Comparison of ENCODE assay signal across 14 mouse cellular contexts in genomic region chr11:86944539-86944938, GRCm38 (mm10). TPM values are rescaled to one million over a fixed set of nuclear protein-coding genes. Genes with fewer than 3 reads are reported as not detected.
DNase-seq lines count a peak whose midpoint lies in the region; ATAC-seq and TF ChIP-seq lines count a peak whose summit lies in the region.
"Had no signal": no experiment of that assay in that cellular context is flagged by ENCODE, and none has a peak within 500 bp of the region (broad histone marks: within the 10 kb centered on the region; RNA-seq: fewer than 3 reads in every experiment).

No protein-coding gene starts in this region.

- H3K27me3 ChIP-seq in forebrain, postnatal 0 days (ENCODE audit: insufficient read depth, low read length): no peaks in the 10 kb centered on the region
- H3K27me3 ChIP-seq in forebrain, embryonic 14.5 days (replicated peaks; ENCODE audit: control insufficient read depth, insufficient read depth, low read length): no peaks in the 10 kb centered on the region
- no peaks in the 10 kb centered on the region for H3K27me3 ChIP-seq in stomach, postnatal 0 days (ENCODE audit: control insufficient read depth, insufficient read depth, low read length)
- no peaks in the 10 kb centered on the region for H3K27me3 ChIP-seq in forebrain, embryonic 16.5 days (replicated peaks; ENCODE audit: control insufficient read depth, insufficient read depth, low read length)
- H3K27me3 ChIP-seq: forebrain, embryonic 13.5 days; heart, embryonic 12.5 days had no signal

- ATAC-seq in forebrain, postnatal 0 days: peak; percentile 34; the same call in 1 of the 2 replicates
- ATAC-seq in forebrain, embryonic 14.5 days: no peak
- no peak; the same call in 1 of the 2 replicates for ATAC-seq in stomach, postnatal 0 days (ENCODE audit: low FRiP score, low TSS enrichment)
- no peak for ATAC-seq in forebrain, embryonic 16.5 days
- ATAC-seq: forebrain, embryonic 13.5 days; hindbrain, postnatal 0 days had no signal

- no peak overlapping the region for H3K9ac ChIP-seq in forebrain, postnatal 0 days
- no peak overlapping the region for H3K9ac ChIP-seq in forebrain, embryonic 14.5 days (ENCODE audit: low read length)
- H3K9ac ChIP-seq in stomach, postnatal 0 days (ENCODE audit: low read length): 0 out of 2 replicates have a peak overlapping the region, but pooled peaks have one; percentile 27
- H3K9ac ChIP-seq in forebrain, embryonic 16.5 days (replicated peaks; ENCODE audit: low read depth, low read length): no peak overlapping the region
- H3K9ac ChIP-seq: forebrain, embryonic 13.5 days; heart, embryonic 12.5 days; liver, embryonic 14.5 days had no signal

- TF ChIP-seq EP300 in stomach, postnatal 0 days (optimal IDR thresholded peaks at IDR 0.05): no peak

- no peaks in the 10 kb centered on the region for H3K4me1 ChIP-seq in forebrain, postnatal 0 days (ENCODE audit: insufficient read depth)
- H3K4me1 ChIP-seq in forebrain, embryonic 14.5 days (ENCODE audit: control insufficient read depth, insufficient read depth, low read length): peaks cover 10% of the 10 kb centered on the region
- peaks cover 4% of the 10 kb centered on the region; the same call in 1 of the 2 replicates for H3K4me1 ChIP-seq in stomach, postnatal 0 days (replicated peaks; ENCODE audit: control insufficient read depth, insufficient read depth)
- peaks cover 12% of the 10 kb centered on the region for H3K4me1 ChIP-seq in forebrain, embryonic 16.5 days (replicated peaks; ENCODE audit: control insufficient read depth, insufficient read depth, low read length)

- no peak overlapping the region for H3K4me3 ChIP-seq in forebrain, postnatal 0 days (ENCODE audit: low read depth, low read length)
- H3K4me3 ChIP-seq in forebrain, embryonic 14.5 days (ENCODE audit: low read depth, low read length): no peak overlapping the region
- no peak overlapping the region for H3K4me3 ChIP-seq in stomach, postnatal 0 days (ENCODE audit: low read depth, low read length)
- H3K4me3 ChIP-seq in forebrain, embryonic 16.5 days (replicated peaks; ENCODE audit: low read length): no peak overlapping the region
- H3K4me3 ChIP-seq: forebrain, embryonic 13.5 days; heart, embryonic 12.5 days had no signal

- H3K27ac ChIP-seq in forebrain, postnatal 0 days (ENCODE audit: low read depth, low read length): peak overlapping the region; percentile 2; the same call in 1 of the 2 replicates
- no peak overlapping the region for H3K27ac ChIP-seq in forebrain, embryonic 14.5 days (ENCODE audit: low read depth, low read length)
- no peak overlapping the region; the same call in 1 of the 2 replicates for H3K27ac ChIP-seq in stomach, postnatal 0 days (replicated peaks)
- no peak overlapping the region for H3K27ac ChIP-seq in forebrain, embryonic 16.5 days (ENCODE audit: low read length)
- H3K27ac ChIP-seq: forebrain, embryonic 13.5 days; hindbrain, postnatal 0 days; liver, embryonic 14.5 days had no signal

- no peaks in the 10 kb centered on the region for H3K9me3 ChIP-seq in forebrain, postnatal 0 days (ENCODE audit: low read length)
- no peaks in the 10 kb centered on the region for H3K9me3 ChIP-seq in forebrain, embryonic 14.5 days (replicated peaks; ENCODE audit: control insufficient read depth, low read length)
- no peaks in the 10 kb centered on the region for H3K9me3 ChIP-seq in stomach, postnatal 0 days (ENCODE audit: control insufficient read depth, low read length)
- no peaks in the 10 kb centered on the region for H3K9me3 ChIP-seq in forebrain, embryonic 16.5 days (ENCODE audit: control insufficient read depth, low read length)
- H3K9me3 ChIP-seq: forebrain, embryonic 13.5 days; heart, embryonic 12.5 days had no signal

- no peak overlapping the region for H3K4me2 ChIP-seq in forebrain, postnatal 0 days (ENCODE audit: low read depth)
- H3K4me2 ChIP-seq in forebrain, embryonic 14.5 days (ENCODE audit: low read length): no peak overlapping the region
- no peak overlapping the region for H3K4me2 ChIP-seq in stomach, postnatal 0 days (replicated peaks; ENCODE audit: low read depth)
- no peak overlapping the region for H3K4me2 ChIP-seq in forebrain, embryonic 16.5 days (ENCODE audit: low read length)
- H3K4me2 ChIP-seq: forebrain, embryonic 13.5 days; heart, embryonic 12.5 days had no signal

- TF ChIP-seq CTCF in forebrain, postnatal 0 days (IDR thresholded peaks at IDR 0.05; ENCODE audit: low read depth): no peak
- no peak for TF ChIP-seq CTCF in stomach, postnatal 0 days (IDR thresholded peaks at IDR 0.05; ENCODE audit: low read depth)

- peaks cover 8% of the 10 kb centered on the region; the same call in 1 of the 2 replicates for H3K36me3 ChIP-seq in forebrain, postnatal 0 days (ENCODE audit: insufficient read depth)
- peaks cover 22% of the 10 kb centered on the region for H3K36me3 ChIP-seq in forebrain, embryonic 14.5 days (ENCODE audit: control insufficient read depth, insufficient read depth, low read length)
- no peaks in the 10 kb centered on the region for H3K36me3 ChIP-seq in stomach, postnatal 0 days (ENCODE audit: control insufficient read depth, insufficient read depth, low read length)
- 0 out of 2 replicates have a peak, but pooled peaks cover 3% of the 10 kb centered on the region for H3K36me3 ChIP-seq in forebrain, embryonic 16.5 days (ENCODE audit: control insufficient read depth, insufficient read depth)

- peak; percentile 36 for DNase-seq in forebrain, postnatal 0 days
- DNase-seq in forebrain, embryonic 14.5 days (ENCODE audit: low spot score): no peak
- peak; percentile 87 for DNase-seq in right cerebral cortex, adult 18-20 months
- no peak for DNase-seq in right cerebral cortex, postnatal 4 days
- DNase-seq in left cerebral cortex, adult 18-20 months (ENCODE audit: low spot score in 2 of 2): peak; percentile 58 to 78
- no peak for DNase-seq in stomach, postnatal 0 days (ENCODE audit: low spot score)
- no peak for DNase-seq in spleen, postnatal 4 days (ENCODE audit: low spot score in 2 of 2)
- DNase-seq: kidney, postnatal 36 days; midbrain, embryonic 14.5 days had no signal

- WGBS in forebrain, postnatal 0 days: 60% methylated on average over 8 of the region's 8 CpGs
- WGBS in forebrain, embryonic 14.5 days: 84% methylated on average over 8 of the region's 8 CpGs
- WGBS in stomach, postnatal 0 days: 36% methylated on average over 8 of the region's 8 CpGs
- WGBS in forebrain, embryonic 16.5 days: 75% methylated on average over 8 of the region's 8 CpGs

RNA-seq across cellular contexts. Expression of gene Ypel2, which starts 49.0 kb away (rescaled TPM):
- 5.6 and 6.3 TPM in 2 replicates for total RNA-seq in forebrain, postnatal 0 days (2014; rRNA removed)
- 3.7 and 4.5 TPM in 2 replicates for polyA plus RNA-seq in forebrain, postnatal 0 days (2015; fragmentation: Nextera tagmentation; extraction: Ambion mirVana)
- polyA plus RNA-seq in forebrain, embryonic 14.5 days (2014; fragmentation: Nextera tagmentation; extraction: Ambion mirVana): 6.0 and 7.0 TPM in 2 replicates
- total RNA-seq in left cerebral cortex, adult 18-20 months (2021): 10 to 100 TPM; 46.1 to 46.4 TPM
- 3.9 and 4.0 TPM in 2 replicates for polyA plus RNA-seq in stomach, postnatal 0 days (2015; fragmentation: Nextera tagmentation; extraction: Ambion mirVana)
- 7.1 and 8.1 TPM in 2 replicates for polyA plus RNA-seq in forebrain, embryonic 16.5 days (2015; fragmentation: Nextera tagmentation; extraction: Ambion mirVana)

Comparison
In these comparisons a context has a peak if more than half of its experiments do, and no peak if none do; other contexts are left out.
1. DNase-seq: peak in forebrain, postnatal 0 days (single experiment), right cerebral cortex, adult 18-20 months (single experiment) and left cerebral cortex, adult 18-20 months (2 of 2); none in forebrain, embryonic 14.5 days (single experiment), right cerebral cortex, postnatal 4 days (single experiment), stomach, postnatal 0 days (single experiment) and spleen, postnatal 4 days (0 of 2).